Mouse (Mus musculus) ES-CJ7 (cell line): Measurements from ENCODE around the gene Casd1.

Experiments used
- DNase-seq: peaks from one replicate; pipeline ENCODE4 v3.0.0; 2011; ENCODE audit warnings: low read depth, low spot score

The Casd1 gene

GRCm38 (mm10) chr6:4612431-4612830 is 11.8 kb downstream of the Casd1 start:
- no peak for DNase-seq

GRCm38 (mm10) chr6:4617911-4618310 is 17.3 kb downstream of the Casd1 start:
- no peak for DNase-seq

DNA sequence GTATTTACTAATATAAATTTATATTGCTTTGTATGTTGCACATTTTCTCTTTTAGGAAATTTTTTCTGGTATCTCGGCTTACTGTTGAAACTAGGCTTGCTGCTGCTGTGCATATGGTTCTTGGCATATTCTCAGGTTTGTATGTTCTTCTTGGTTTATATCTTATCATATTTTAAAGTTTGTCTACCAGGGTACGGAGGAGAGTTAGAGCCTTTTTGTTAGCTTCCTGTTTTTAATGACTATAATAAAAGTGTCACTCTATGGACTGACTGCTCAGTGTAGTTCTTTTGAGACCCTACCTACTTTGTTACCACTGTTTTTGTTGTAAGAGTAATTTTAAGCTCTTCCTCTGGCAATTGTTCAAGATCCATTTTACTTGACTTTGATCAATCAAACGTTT is 30.8 kb downstream of the Casd1 start:
- no peak for DNase-seq

GRCm38 (mm10) chr6:4633189-4633588 is 32.5 kb downstream of the Casd1 start:
- DNase-seq = no peak

DNA sequence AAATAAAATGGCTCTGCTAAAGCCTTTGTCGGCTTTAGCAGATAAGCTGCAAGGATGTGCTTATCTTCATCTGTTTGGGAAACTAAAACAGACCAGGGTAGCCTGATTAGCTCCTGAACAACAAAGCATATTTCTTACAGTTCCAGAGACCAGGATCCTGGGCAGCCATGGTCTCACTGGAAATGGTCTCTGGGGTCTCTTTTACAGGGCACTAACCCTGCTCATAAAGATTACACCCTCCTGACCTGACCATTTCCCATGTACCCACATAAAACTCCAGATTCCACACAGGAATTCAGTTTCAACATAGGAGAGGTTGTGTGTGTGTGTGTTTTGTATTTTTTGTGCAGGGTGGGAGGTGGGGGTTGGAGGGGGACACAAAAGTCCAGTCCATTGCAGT is 34.2 kb downstream of the Casd1 start:
- DNase-seq = no peak

GRCm38 (mm10) chr6:4642068-4642467 is 41.4 kb downstream of the Casd1 start:
- no peak for DNase-seq

- no peak for DNase-seq
These were observed 46.7 kb downstream of the Casd1 start for GRCm38 (mm10) chr6:4647351-4647750.

DNA sequence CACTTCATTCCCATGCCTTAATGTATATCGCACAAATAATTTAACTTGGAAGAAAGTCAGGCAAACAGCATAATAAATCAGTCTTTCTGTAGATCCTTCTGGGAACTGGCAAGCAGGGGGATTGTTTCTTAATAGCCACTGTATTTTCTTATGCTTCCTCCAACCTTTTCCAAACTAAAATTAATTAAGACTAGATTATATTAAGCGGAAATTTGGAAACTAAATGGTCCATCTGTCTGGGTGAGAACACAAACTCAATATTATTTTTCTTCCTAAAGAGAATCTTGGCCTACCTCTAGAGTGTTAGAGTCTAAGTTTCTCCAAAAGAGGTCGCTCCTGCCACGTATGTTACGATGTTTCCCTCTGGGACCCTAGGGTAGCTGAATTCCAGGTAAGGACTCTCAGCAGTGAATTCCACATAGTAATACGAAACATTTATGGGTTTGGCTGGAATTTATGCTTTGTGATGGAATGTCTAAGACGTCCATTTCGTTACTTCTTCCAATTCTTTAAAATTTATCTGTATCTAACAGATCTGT is 52.0 kb downstream of the Casd1 start:
- DNase-seq = peak; percentile 83

DNA sequence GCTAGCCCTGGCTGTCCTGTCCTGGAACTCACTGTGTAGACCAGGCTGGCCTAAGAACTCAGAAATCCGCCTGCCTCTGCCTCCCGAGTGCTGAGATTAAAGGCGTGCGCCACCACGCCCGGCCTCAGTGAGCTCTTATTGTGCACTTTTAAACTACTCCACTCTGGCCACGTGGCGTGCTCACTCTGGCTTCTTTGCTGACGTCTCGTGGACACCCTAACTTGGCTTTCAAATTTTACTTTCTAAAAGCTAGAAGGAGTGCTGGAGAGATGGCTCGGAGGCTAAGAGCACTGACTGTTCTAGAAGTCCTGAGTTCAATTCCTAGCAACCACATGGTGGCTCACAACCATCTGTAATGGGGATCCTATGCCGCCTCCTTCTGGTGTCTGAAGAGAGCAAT is 53.1 kb downstream of the Casd1 start:
- DNase-seq = peak; percentile 59

DNA sequence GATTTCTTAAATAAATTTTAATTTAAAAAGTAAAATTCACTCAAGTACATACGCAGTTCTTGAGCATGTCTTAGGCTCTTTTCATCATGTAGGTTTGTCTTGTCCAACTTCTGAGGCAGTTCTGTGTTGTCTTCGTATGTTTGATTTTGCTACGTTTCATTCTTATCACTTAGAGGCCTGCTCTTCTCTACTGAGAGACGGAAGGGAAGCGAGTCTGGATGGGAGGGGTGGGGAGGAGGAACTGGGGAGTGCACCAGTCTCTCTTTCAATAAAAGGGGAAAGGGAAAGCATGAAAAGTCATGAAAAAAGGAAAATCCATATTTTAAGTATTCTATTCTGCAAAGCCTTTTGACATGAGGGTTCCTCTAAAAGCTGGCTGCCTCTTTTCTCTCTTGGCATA is 54.8 kb downstream of the Casd1 start:
- no peak for DNase-seq

- DNase-seq = no peak
These were observed 55.3 kb downstream of the Casd1 start for GRCm38 (mm10) chr6:4655924-4656323.

GRCm38 (mm10) chr6:4658861-4659260 is 58.2 kb downstream of the Casd1 start:
- peak; percentile 64 for DNase-seq

GRCm38 (mm10) chr6:4663516-4663915 is 62.9 kb downstream of the Casd1 start:
- no peak for DNase-seq

- no peak for DNase-seq
These were observed 63.7 kb downstream of the Casd1 start for GRCm38 (mm10) chr6:4664313-4664712.

GRCm38 (mm10) chr6:4665154-4665553 is 64.5 kb downstream of the Casd1 start:
- no peak for DNase-seq

DNA sequence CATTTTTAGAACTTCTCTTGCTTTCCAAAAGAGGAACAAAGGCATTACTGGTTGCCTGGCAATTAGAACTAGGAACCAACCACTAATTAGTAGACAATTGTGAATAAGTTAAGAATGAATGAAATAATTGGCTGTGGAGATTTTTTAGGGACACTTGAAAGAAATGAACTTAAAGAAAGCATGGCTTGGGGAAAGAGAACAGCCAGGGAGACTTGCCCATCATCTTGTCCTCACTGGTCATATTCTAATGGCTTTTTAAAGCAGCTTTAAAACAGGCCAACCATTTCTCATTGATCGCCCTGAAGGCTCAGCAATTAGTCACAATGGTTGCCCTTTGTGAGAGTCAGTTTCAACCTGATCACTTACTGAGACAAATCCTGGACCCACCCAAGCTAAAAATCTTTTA is 76.7 kb downstream of the Casd1 start:
- peak; percentile 83 for DNase-seq

DNA sequence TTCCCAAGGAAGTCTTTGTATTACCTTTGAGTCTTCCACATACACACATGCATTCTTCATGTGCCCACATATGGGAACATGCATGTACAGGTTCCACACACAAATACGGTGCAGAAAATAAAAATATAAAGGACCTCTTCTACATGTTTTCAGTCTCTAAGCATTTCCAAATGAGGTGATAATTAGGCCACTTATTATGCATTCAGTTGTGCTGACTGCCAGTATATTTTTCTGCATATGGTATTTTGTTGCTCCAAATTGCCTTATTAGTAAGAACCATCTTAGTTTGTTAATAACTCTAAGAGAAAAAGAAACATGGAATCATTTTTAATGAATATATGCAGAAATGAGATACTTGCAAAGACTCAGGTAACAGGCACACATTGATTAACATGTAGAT is 79.3 kb downstream of the Casd1 start:
- no peak for DNase-seq

DNA sequence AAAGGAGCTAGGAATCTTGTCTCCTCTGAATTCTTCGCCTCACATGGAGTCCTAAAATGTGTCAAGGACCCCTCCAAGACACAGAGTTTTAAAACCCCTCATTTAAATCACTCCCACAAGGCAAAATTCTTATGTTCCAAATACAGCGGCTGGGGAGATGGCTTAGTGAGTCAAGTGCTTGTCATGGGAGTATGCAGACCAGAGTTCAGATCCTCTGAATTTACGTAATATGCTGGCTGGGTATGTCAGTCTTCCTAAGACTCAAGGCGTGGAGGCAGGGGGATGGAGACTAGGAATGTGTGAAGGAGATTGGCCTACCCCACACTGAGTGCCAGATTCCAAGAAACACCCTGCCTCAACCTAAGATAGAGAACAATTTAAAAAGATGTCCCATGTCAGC is 79.9 kb downstream of the Casd1 start:
- DNase-seq = no peak

DNA sequence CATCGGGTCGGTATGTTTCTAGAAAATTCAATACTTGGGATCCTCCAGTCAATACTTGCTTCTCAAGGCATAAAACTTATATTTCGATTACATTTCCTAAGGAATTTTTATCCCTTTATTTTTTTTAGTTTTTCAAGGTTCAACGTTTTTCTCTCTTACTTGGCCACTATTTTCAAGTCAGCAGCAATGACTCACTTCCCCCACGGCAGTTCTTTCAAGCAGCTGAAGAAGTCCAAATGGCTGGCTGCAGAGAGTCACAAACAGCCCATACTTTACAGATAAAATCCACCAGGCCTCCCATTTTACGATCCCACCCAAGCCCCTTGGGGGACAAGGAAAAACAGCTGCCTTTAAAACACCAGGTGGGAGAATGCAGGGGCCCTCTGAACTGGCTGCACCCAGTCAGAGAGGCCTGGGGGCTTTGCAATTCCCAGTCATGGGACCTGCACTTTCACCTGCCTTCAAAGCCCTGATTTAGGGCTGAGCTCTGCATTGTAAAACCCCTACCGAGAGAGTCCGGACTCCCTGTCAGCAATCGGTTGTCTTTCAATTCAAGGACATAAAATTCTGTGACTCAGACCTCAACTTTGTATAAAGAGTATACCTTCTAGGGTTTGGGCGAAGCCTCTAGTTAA is 84.2 kb downstream of the Casd1 start:
- peak; percentile 66 for DNase-seq

GRCm38 (mm10) chr6:4690438-4690837 is 89.8 kb downstream of the Casd1 start:
- no peak for DNase-seq
